Mouse (Mus musculus): Measurements from ENCODE around the gene Gm21915.

GRCm38 (mm10) chr9:40685801-40686420, 15.5 kb downstream of the Gm21915 start, which contains the start of gene Clmp:
- TF ChIP-seq CTCF (IDR thresholded peaks at IDR 0.05; ENCODE audit: low read depth) (no peak), EP300 (IDR thresholded peaks at IDR 0.05; ENCODE audit: low read depth) (no peak)
